Mouse (Mus musculus) cortical plate, adult 2 months (tissue): ENCODE results near the gene Igf2bp2. TPM values are rescaled to one million over a fixed set of nuclear protein-coding genes. Genes with fewer than 3 reads are reported as not detected.

Experiments
- H3K27ac ChIP-seq: fragments of 200-500 bp; 2 replicates; pipeline ENCODE4 v1.5.1; 2012; ENCODE audit warnings: low read length, control low read depth, inconsistent platforms; ENCODE audit not compliant: insufficient read depth
- H3K4me1 ChIP-seq: fragments of 200-500 bp; 2 replicates; pipeline ENCODE4 v1.6.1; 2011; ENCODE audit warnings: low read length; ENCODE audit not compliant: control insufficient read depth, insufficient read depth
- H3K4me3 ChIP-seq: fragments of 200-500 bp; 2 replicates; pipeline ENCODE4 v1.5.1; 2011; ENCODE audit warnings: mild to moderate bottlenecking, low read length, control low read depth; ENCODE audit not compliant: insufficient read depth
- CTCF ChIP-seq: fragments of 200-500 bp; IDR thresholded peaks from 2 replicates; pipeline ENCODE4 v1.5.1; 2011; ENCODE audit warnings: mild to moderate bottlenecking, control low read depth, low read length; ENCODE audit not compliant: insufficient read depth; ENCODE audit errors: extremely low read depth
- POLR2A ChIP-seq: fragments of 200-500 bp; IDR thresholded peaks from 2 replicates; pipeline ENCODE4 v1.6.1; 2011; ENCODE audit warnings: mild to moderate bottlenecking, low read length, control low read depth; ENCODE audit not compliant: insufficient read depth; ENCODE audit errors: extremely low read depth
- polyA plus RNA-seq: library from polyadenylated mRNA; depleted of rRNA; stranded (reverse); fragments of >200 nt; gene quantifications from 2 replicates; pipeline ENCODE4 v1.2.3, GENCODE M21; 2012; rRNA removed

Igf2bp2 gene
- polyA plus RNA-seq, 1 experiment, result 0.79 TPM

DNA sequence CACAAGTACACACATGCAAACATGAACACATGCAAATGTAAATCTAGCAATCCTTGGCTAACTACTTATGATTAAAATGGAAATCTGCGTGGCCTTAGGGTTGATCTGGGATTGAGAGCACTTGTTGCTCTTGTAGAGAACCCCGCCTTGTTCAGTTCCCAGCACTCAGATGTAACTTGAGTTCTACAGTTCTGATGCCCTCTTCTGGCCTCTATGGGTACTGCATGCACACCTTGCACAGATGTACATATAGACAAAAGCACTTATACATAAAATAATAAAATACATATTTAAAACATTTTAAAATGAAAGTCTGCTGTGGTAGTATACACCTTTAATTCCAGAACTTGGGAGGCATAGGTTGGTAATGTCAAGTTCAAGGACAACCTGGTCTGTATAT is 141.0 kb downstream of the Igf2bp2 start:
- H3K4me3 ChIP-seq, result no peak overlapping the region
- no peaks in the 10 kb centered on the region for H3K4me1 ChIP-seq
- no peak overlapping the region for H3K27ac ChIP-seq
- TF ChIP-seq POLR2A (no peak), CTCF (0 out of 2 replicates have a peak, but pooled peaks have one; percentile 5)

- Histone ChIP-seq H3K27ac (no peak overlapping the region), H3K4me1 (no peaks in the 10 kb centered on the region), H3K4me3 (no peak overlapping the region)
- TF ChIP-seq CTCF, result no peak
- TF ChIP-seq POLR2A, result no peak
Measured at GRCm38 (mm10) chr16:22015569-22015968, 147.5 kb downstream of the Igf2bp2 start.

DNA sequence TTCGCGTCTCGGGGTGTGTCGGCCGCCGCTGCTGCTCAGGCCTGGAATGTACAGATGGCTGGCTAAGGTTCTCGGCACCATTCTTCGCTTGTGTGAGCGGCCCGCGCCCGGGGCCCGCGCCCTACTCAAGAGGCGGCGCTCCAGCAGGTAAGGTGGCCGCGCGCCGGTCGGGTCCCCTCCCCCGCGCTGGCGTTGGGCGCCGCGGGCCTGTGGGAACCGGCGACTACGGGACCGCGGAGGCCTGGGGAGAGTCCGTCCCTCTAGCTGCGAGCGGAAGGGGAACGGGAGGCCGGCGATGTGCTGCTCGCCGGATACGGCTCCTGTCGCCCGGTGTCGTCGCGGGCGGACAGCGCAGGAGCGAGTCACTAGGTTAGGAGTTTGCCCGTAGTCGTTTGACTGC is 153.5 kb downstream of the Igf2bp2 start:
- TF ChIP-seq POLR2A (no peak), CTCF (no peak)
- Histone ChIP-seq H3K27ac (no peak overlapping the region), H3K4me1 (peaks cover 1% of the 10 kb centered on the region; the same call in 1 of the 2 replicates), H3K4me3 (peak overlapping the region; percentile 64)

- TF ChIP-seq CTCF, result no peak
- TF ChIP-seq POLR2A, result peak; percentile 64
- Histone ChIP-seq H3K27ac (no peak within 1 kb of the TSS), H3K4me3 (peak within 1 kb of the TSS; percentile 64), H3K4me1 (peaks cover 1% of the 10 kb centered on the region; the same call in 1 of the 2 replicates)
Measured at GRCm38 (mm10) chr16:22009099-22009584, 154.0 kb downstream of the Igf2bp2 start, which contains the start of gene Senp2. TSS of gene Senp2 (plus strand) at chr16:22009484.

Other genes starting within 250 kb of the Igf2bp2 start
- 26.1 TPM in 2 replicates for gene Tmem41a, start 215.7 kb downstream of the Igf2bp2 start, polyA plus RNA-seq
- 0.33 and 0.78 TPM in 2 replicates for gene Liph, start 167.6 kb downstream of the Igf2bp2 start, polyA plus RNA-seq
- gene Senp2, start 153.8 kb downstream of the Igf2bp2 start, polyA plus RNA-seq, result 61.0 and 63.8 TPM in 2 replicates
- gene Tra2b, start 102.7 kb upstream of the Igf2bp2 start, polyA plus RNA-seq, result 65.6 and 72.6 TPM in 2 replicates